Mouse (Mus musculus) brain, embryonic 14.5 days (tissue): ENCODE data around the gene Phkg2.

ENCODE experiments used
- CTCF ChIP-seq: fragments of 200-500 bp; IDR thresholded peaks from 2 replicates; pipeline ENCODE4 v1.5.1; 2012; ENCODE audit warnings: inconsistent platforms, mild to moderate bottlenecking, moderate library complexity, borderline replicate concordance; ENCODE audit not compliant: insufficient read depth, insufficient read length; ENCODE audit errors: extremely low read depth
- POLR2A ChIP-seq: fragments of 200-500 bp; IDR thresholded peaks from 2 replicates; pipeline ENCODE4 v1.6.1; 2012; ENCODE audit warnings: mild to moderate bottlenecking, inconsistent platforms, borderline replicate concordance; ENCODE audit not compliant: poor library complexity, insufficient read depth, insufficient read length, severe bottlenecking; ENCODE audit errors: extremely low read depth

DNA sequence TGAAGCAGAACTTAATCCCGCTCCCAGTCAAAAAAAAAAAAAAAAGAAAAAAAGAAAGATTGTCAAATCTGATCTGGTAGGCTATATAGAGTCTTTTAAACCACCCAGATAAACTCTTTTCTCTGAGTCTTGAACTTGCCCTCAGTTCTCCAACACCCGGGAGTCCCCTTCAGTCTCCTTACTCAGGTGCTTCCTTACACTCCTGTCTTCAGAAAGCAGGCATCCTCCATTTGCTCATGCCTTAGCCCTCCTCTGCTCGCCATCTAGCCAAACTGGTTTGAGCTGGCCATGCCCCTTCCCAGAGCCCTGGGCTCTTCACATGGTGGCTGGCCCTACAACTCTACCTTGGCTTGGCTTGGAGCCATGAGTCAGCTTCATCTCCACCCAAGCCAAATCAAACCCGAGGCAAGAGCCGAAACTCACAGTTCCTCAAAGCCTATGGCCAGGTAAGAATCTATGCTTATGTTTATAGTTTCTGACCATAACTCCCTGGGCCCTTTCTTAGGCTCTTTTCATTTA lies 11.7 kb upstream of the Phkg2 start, which contains the start of gene Tmem265:
- TF ChIP-seq POLR2A (no peak), CTCF (no peak)
